Comparison of ENCODE assay signal across 12 mouse cellular contexts in the genomic region with DNA sequence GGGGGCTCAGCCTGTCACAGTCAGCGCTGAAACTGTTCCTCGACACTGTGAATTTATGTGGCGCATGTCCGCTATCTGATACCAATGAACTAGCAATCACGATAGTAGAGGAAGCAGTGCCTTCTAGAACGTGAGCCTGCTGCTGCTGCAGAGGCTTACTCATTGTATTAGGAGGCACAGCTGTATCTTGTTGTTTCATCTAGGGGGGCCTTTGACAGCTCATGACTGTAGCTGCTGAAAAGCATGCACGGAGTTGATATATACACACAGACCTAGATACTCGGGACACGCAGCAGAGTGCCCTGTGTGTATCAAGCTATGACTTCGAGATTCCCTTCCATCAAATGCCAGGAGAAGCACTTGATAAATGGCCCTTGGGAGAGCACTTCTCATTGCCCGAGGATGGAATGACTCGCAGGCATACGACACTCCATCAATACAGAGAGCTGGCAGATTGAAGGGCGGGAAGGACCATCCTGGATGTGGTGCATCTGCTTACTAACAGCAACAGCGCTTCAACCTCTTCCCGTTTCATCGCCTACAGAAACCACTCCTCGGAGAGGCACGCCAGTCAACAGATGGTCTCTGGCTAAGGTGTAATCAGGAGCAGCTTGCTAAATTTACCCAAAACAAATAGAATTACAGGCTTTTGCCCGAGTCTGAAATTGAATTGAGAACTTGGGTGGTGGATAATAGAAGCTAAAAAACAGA.
DNase-seq lines count a peak whose midpoint lies in the region; ATAC-seq and TF ChIP-seq lines count a peak whose summit lies in the region.
"Had no signal": no experiment of that assay in that cellular context is flagged by ENCODE, and none has a peak within 500 bp of the region (broad histone marks: within the 10 kb centered on the region; RNA-seq: fewer than 3 reads in every experiment).

No protein-coding gene starts in this region.

- peaks cover 8% of the 10 kb centered on the region for H3K4me1 ChIP-seq in intestine, embryonic 14.5 days (replicated peaks; ENCODE audit: control insufficient read depth, insufficient read depth, low read length)
- H3K4me1 ChIP-seq in intestine, postnatal 0 days (replicated peaks; ENCODE audit: control insufficient read depth, insufficient read depth, low read length): no peaks in the 10 kb centered on the region
- peaks cover 8% of the 10 kb centered on the region; the same call in 1 of the 2 replicates for H3K4me1 ChIP-seq in neural tube, embryonic 12.5 days

- intact Hi-C loops in left cerebral cortex, adult 2 months (cut with DNase I): loop anchor here (5.0 kb wide), 1 partner anchor 64 kb away; no protein-coding TSS in a partner anchor

- H3K36me3 ChIP-seq in intestine, embryonic 14.5 days (ENCODE audit: control insufficient read depth, insufficient read depth, low read length): no peaks in the 10 kb centered on the region
- H3K36me3 ChIP-seq in intestine, postnatal 0 days (ENCODE audit: control insufficient read depth, insufficient read depth): no peaks in the 10 kb centered on the region
- H3K36me3 ChIP-seq in neural tube, embryonic 12.5 days: no peaks in the 10 kb centered on the region
- H3K36me3 ChIP-seq: embryonic facial prominence, embryonic 15.5 days had no signal

- WGBS in intestine, embryonic 14.5 days: 42% methylated on average over 20 of the region's 20 CpGs
- WGBS in intestine, postnatal 0 days: 68% methylated on average over 20 of the region's 20 CpGs
- WGBS in neural tube, embryonic 12.5 days: 70% methylated on average over 20 of the region's 20 CpGs

- TF ChIP-seq CTCF in intestine, postnatal 0 days (IDR thresholded peaks at IDR 0.05; ENCODE audit: low read depth): no peak
- TF ChIP-seq CTCF in left cerebral cortex, adult 2 months (IDR thresholded peaks at IDR 0.05): no peak

- no peak overlapping the region for H3K9ac ChIP-seq in intestine, embryonic 14.5 days (ENCODE audit: low read length)
- no peak overlapping the region for H3K9ac ChIP-seq in intestine, postnatal 0 days (ENCODE audit: low read depth, low read length)
- no peak overlapping the region for H3K9ac ChIP-seq in neural tube, embryonic 12.5 days
- H3K9ac ChIP-seq: embryonic facial prominence, embryonic 15.5 days had no signal

- no peak overlapping the region for H3K27ac ChIP-seq in intestine, embryonic 14.5 days (ENCODE audit: low read depth)
- no peak overlapping the region for H3K27ac ChIP-seq in intestine, postnatal 0 days (ENCODE audit: low read depth, low read length)
- H3K27ac ChIP-seq in neural tube, embryonic 12.5 days: no peak overlapping the region
- H3K27ac ChIP-seq in left cerebral cortex, adult 2 months: no peak overlapping the region
- H3K27ac ChIP-seq: embryonic facial prominence, embryonic 15.5 days had no signal

- no peak for DNase-seq in intestine, embryonic 14.5 days (ENCODE audit: low spot score)
- no peak for DNase-seq in neural tube, embryonic 10.5 days (ENCODE audit: extremely low spot score, low spot score)
- peak; percentile 20 to 38 for DNase-seq in left cerebral cortex, adult 2 months (ENCODE audit: extremely low spot score in 1 of 2, low spot score in 2 of 2)
- peak; percentile 50 for DNase-seq in telencephalon, adult 2 months (ENCODE audit: low read depth, low spot score)
- DNase-seq in cerebellum, postnatal 25 days: no peak
- no peak for DNase-seq in spleen, postnatal 14 days (ENCODE audit: low spot score in 2 of 2)
- DNase-seq: heart, postnatal 10 days had no signal

- no peak for ATAC-seq in intestine, embryonic 14.5 days (replicated peaks; ENCODE audit: low FRiP score, low TSS enrichment, low read depth)
- no peak for ATAC-seq in intestine, postnatal 0 days
- ATAC-seq in neural tube, embryonic 12.5 days (ENCODE audit: low FRiP score, low read depth): peak; percentile 48; the same call in 1 of the 2 replicates
- ATAC-seq: lung, postnatal 0 days had no signal

- no peaks in the 10 kb centered on the region for H3K27me3 ChIP-seq in intestine, embryonic 14.5 days (replicated peaks; ENCODE audit: control insufficient read depth, insufficient read depth, low read length)
- no peaks in the 10 kb centered on the region for H3K27me3 ChIP-seq in intestine, postnatal 0 days (replicated peaks; ENCODE audit: control insufficient read depth, insufficient read depth, low read length)
- no peaks in the 10 kb centered on the region for H3K27me3 ChIP-seq in neural tube, embryonic 12.5 days (replicated peaks)
- H3K27me3 ChIP-seq: CH12.LX; embryonic facial prominence, embryonic 15.5 days had no signal

- peak overlapping the region; percentile 29 for H3K4me2 ChIP-seq in intestine, embryonic 14.5 days (ENCODE audit: low read length)
- H3K4me2 ChIP-seq in intestine, postnatal 0 days (replicated peaks; ENCODE audit: low read depth): no peak overlapping the region
- H3K4me2 ChIP-seq in neural tube, embryonic 12.5 days (replicated peaks): peak overlapping the region; percentile 1; the same call in 1 of the 2 replicates
- H3K4me2 ChIP-seq: embryonic facial prominence, embryonic 15.5 days had no signal

- no peak overlapping the region for H3K4me3 ChIP-seq in intestine, embryonic 14.5 days (ENCODE audit: low read depth, low read length)
- H3K4me3 ChIP-seq in intestine, postnatal 0 days (ENCODE audit: low read depth, low read length): no peak overlapping the region
- no peak overlapping the region for H3K4me3 ChIP-seq in neural tube, embryonic 12.5 days
- H3K4me3 ChIP-seq in left cerebral cortex, adult 2 months: 0 out of 2 replicates have a peak overlapping the region, but pooled peaks have one; percentile 3
- H3K4me3 ChIP-seq: embryonic facial prominence, embryonic 15.5 days had no signal

- no peaks in the 10 kb centered on the region for H3K9me3 ChIP-seq in intestine, embryonic 14.5 days (ENCODE audit: control insufficient read depth, low read length)
- H3K9me3 ChIP-seq in intestine, postnatal 0 days (ENCODE audit: control insufficient read depth): no peaks in the 10 kb centered on the region
- H3K9me3 ChIP-seq in neural tube, embryonic 12.5 days: no peaks in the 10 kb centered on the region
- H3K9me3 ChIP-seq: embryonic facial prominence, embryonic 15.5 days had no signal

Comparison
In these comparisons a context has a peak if more than half of its experiments do, and no peak if none do; other contexts are left out.
1. DNase-seq: peak in left cerebral cortex, adult 2 months (2 of 2) and telencephalon, adult 2 months (single experiment); none in intestine, embryonic 14.5 days (single experiment), neural tube, embryonic 10.5 days (single experiment), cerebellum, postnatal 25 days (0 of 2) and spleen, postnatal 14 days (0 of 2).